Mouse (Mus musculus) cerebellum, postnatal 36 days (tissue): ENCODE data around the gene Arv1.

Source experiments
- DNase-seq, 2 experiments: peaks; one replicate each; pipeline ENCODE4 v3.0.0; 2021 to 2022; ENCODE audit warnings: mixed read lengths in 2 of 2

Gene Arv1

DNA sequence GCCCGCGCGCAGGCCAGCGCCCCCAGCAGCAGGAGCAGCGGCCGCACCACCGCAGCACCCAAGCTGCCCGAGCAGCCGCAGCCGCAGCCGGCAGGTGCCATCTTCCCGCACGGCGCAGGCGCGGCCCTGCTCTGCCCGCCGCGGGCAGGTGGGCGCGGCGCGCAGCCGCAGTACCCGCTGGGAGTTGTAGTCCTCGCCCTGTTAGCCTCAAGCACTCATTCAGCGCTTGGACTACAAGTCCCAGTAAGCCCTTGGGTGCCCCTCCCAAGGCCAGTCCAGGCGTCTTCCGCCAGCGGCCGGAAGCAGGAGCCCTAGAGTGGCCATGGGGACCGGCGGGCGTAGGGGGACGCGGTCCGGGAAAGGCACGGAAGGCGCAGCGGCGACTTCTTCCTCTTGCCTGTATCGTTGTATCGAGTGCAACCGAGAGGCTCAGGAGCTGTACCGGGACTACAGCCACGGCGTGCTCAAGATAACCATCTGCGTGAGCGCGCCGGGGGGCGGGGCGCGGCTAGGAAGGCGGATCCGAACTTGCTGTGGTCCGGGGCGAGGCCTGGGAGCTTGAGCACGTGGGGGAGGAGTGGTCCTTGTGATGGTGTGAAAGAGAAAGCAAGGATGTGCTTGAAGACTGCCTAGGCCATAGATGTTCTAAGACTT lies at the start of gene Arv1, which contains the start of gene Ttc13:
Gene Arv1 (plus strand): TSS at position 278 of the 654 bp plus-strand sequence.
Gene Ttc13 (minus strand): TSS at position 122 of the 654 bp plus-strand sequence.
- DNase-seq: peak; percentile 92 to 95

DNA sequence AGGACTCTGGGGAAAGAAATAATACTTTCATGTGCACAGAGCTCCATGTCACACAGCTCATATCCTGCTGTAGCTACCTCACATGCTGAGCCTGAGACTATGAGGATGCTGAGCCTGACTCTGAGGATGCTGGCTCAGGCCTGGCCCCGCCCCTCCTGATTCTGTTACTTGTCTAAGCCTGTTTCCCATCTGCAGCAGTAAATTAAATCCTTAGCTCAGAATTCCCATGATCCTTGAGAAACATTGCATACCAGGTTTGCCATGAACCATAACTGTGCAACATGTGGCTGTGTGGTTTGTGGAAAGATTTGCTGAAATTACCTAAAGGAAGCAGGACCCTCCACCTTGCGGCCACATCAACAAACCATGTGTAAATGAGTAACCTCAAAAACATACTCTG lies 49.6 kb upstream of the Arv1 start:
- no peak for DNase-seq

DNA sequence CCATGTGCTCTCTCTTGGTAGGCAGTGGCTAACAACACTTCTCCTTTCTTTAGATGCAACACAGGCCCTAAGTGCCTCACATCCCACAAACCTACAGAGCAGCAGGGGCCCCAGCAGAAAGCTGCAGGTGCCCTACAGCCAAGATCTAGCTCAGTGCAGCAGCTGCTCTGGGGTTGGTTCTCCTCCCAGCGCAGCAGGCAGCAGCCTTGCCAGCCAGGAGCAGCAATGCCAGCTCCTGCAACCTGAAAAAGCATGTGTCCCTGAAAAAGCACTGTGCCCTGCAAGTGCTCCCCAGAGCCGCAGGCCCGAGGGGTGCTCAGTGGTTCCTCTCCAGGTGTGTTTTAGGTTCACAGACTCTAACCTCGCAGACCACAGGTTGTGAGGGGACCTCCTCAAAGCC lies 45.3 kb upstream of the Arv1 start:
- peak; percentile 72 to 76 for DNase-seq

DNA sequence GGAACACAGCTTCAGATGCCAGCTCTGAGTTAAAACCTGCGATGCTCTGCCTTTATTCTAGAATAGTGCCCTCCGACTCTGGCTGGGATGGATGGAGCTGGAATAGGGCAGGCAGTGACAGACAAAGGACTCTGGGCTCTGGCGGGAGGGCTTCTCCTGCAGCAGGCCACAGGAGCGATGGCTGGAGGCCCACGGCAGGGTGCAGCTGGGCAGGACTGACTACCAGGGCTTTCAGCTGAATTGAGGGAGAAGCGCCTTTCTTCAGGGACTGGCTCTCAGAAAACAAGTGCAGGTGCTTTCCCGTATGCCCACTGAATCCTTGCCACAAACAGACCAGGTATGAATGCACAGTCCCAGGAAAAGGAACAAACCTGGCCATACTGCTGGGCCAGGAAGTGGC lies 44.9 kb upstream of the Arv1 start:
- DNase-seq: peak in 1 of 2 experiments; percentile 54

DNA sequence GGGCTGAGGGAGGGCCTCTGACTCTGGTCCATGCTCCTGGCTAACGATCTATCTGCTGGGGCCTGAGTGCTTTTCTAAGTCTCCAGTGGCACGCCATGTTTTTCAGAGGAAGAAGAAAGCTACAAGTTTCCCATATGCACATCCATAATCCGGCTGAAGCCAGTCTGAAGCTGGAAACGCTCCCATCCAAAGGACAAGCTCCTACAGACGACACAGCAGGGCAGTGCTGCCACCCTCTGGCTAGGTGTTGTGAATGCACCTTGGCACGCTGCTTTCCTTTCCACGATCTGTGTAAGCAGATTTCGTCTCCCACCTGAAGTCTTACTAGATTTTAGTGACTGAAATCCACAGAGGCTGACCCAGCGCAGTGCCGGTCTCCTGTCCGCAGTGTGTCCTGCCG lies 44.5 kb upstream of the Arv1 start:
- peak; percentile 92 to 95 for DNase-seq

DNA sequence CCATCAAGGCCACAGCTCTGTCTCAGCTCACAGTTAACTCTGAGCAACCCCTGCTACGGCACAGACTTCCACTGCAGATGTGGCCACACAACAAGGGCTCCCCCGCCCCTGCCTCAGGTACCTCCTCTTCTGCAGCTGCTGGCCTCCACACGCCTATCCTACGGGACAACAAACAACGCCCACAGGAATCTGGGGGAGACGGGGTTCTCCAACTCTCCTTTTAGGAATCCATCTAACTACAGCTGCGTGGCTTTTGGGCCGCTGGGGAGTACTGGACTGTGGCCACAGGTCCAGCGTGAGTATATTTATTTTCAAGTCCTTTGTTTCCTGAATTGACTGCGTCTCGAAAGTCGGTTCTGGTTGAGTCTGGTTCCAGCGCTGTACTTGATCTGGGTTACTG lies 43.7 kb upstream of the Arv1 start:
- DNase-seq: no peak

DNA sequence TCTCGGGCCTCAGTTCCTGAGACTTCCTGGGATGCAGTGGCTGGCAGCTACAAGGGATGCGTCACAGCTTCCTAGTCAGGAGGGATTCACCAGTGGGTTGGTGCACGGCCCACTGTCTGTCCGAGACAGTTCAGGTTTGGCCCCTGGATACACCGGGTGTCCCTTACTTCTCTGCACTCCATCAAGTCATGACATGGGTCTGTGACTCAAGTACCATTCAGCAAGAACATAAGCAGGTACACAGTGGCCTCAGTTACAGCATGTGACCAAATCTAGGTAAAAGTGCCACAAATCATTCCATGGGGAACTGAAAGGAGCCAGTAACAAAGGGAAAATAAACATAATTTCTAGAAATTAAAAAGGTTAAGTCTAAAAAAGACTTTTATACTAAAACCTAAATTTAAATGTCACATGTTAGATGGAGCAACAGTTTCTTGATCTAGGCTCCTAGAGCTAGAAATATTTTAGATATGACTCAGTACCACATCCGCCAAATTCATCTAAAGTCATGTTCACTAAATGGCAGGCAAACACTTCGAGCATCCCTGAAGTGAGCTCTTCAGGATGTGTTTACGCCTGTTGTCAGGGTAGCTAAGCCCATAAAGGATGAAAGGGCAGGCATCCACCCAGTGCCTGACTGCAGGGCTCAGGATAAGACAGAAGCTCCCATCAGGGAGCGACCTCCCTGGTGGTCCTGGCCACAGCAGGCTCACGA lies 40.7 kb upstream of the Arv1 start:
- DNase-seq: no peak

DNA sequence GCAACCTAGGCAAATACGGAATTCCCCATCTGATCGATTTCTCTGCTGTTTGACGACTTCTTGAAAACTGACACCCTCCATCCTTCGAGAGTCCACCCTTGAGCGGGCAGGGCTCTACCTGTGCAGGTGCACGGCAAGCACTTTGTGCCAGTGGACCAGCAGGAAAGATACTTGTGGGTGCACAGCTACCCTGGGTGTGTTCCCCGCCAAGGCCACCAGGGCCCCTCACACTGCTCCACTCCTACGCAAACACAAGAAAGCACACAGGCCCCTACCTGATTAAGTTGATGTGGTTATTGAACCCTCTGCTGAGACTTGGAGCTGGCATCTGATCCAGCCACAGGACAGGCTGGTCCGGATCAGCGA lies 40.2 kb upstream of the Arv1 start:
- DNase-seq: no peak

DNA sequence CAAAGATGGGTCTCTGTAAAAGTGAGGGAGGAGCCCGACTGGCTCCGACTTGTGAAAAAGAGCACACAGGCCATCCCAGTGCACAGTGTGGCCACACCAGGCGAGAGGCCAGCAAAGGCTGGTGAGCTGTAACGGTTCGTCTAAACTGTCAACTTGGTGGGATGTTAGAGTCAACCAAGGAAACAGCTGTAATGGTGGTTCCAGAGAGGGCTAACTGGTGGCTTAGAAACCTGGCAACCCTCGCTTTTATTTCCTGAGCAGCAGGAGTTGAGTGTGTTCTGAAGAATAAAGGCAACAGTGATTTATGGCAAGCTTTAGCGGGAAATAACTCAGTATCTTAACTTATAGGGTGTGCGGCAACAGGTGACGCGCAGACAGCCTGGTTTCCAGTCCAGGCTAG lies 39.7 kb upstream of the Arv1 start:
- DNase-seq: no peak

DNA sequence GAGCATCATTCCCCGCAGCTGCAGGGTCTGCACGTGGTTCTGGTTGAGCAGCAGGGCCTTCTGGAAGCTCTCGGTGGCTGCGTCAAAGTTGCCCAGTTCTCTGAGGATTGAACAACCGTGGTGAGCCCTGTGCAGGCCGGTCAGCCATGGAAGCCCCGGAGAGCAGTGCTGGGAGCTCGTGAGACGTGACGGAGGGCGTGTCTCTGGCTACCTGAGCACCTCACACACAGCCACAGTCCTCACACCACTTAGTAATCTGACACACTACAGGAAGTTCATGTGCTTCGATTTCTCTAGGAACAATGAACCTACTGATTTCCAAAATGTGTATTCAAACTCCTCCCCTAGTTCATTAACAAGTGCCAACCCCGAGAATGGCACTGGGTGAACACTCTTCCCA lies 33.0 kb upstream of the Arv1 start:
- no peak for DNase-seq

DNA sequence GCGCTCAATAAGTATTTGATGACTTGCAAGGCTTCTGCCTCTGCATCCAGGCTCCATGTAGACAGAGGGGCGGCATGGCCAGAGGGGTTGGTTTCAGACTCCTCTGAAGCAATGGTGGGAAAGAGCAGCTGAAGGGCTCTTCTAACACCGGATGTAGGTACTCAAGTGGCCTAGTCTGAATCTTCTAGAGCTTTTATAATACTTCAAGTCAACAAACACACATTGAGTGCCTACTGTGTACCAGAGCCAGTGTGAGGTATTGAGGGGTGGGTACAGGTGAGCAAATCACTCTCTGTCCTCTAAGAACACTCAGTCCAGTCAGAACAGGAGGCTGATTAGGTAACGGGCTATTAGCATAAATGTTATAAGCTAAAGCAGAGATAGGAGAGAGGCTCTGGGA lies 30.2 kb upstream of the Arv1 start:
- DNase-seq: no peak

DNA sequence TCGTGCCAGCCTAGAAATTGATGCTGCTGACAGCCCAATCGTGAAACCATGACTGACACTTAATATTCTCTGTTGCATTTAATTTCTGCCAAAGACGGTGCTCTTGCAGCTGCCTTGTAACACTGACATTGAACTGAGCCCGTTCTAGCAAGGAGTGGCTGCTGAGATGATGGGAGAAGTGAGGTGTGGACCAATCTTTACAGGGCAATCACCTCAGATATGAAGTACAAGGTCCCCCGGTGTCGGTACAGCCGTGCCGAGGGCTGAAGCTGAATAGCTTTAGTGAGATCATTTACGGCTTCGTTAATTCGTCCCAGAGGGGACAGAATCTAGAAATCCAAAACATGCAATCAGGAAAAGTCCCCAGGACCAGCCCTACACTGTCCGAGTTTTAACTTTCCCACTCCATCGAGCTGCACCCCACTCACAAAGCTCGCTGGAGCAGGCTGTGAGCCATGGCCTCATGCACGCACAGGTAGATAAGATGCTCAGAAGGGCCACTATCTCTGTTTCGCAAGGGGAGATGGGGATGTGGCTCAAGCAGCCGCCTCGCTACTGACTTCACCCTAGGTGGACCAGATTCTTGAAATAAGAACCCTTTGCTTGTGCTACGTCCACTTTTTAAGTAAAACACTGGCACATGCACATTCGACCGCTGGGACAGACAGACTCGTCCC lies 26.4 kb upstream of the Arv1 start:
- no peak for DNase-seq

DNA sequence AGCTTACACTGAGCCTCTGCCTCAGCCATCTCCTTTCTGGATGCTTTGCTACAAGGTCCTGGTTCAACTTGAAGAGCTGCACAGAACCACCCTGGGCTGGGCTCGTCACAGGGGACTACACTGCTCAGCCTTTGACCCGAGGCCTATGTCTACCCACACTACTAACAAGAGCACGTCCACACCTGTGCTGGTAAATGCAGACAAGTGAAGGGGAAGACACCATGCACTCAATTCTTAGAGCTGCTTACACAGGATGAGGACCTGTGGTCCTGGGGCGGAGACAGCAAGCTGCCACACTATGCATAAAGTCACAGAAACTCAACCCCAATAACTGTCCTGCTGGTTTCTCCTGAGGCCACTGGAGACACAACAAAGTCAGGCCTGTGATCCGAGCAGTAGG lies 21.7 kb upstream of the Arv1 start:
- DNase-seq: no peak

DNA sequence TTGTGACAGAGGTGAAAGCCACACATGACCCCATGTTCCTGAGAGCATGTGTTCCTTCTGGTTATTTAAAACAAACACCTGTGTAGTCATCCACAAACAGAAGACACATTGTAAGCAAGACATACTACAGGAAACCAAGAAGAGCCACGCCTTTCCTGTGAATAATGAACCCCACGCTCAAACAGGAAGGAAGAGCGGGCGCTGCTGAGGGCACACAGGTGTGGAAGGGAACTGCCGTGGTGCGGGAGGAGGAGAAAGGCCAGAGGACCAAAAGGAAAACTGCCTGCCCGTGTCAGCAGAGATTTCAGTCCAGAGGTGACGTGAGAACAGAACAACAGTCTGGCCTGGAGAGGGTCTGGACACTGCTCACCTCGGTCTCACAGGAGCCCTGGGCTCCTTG lies 20.9 kb upstream of the Arv1 start:
- no peak for DNase-seq

DNA sequence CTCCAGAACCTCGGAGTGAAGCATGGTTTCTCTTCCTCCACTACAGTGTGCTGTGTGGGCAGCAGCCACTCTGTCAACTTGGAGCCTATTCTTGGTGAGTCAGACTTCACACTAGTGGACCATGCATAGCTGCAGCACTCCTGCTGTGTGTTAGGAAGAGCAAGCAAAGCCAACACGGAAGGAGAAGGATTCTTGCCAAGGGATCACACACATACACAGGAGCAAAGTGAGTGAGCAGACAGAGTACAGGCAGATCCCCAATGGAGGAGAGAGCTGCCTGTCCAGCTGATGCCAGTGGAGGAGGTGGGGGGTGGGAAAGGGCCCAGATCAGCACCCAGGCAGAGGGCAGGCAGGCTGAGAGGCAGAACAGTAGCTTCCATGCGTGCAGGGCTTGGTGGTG lies 19.8 kb upstream of the Arv1 start:
- peak; percentile 45 to 61 for DNase-seq

DNA sequence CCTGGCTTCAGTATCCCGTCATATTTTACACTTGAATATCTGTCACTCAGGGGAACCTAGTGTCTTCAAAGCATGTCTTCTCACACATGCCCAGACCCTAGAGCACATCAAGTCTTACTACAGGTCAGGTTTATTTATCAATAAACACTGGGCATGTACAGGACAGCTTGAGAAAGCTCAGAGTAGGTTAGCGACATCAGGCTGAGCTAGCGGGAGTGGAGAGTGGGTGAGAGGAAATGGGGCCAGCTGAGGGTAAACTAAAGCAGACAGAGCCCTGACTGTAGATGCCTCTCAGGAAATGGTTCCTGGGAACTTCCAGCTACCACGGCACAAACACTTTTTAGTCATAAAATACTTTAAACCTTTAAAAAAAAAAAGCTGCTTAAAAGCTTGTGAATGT lies 18.4 kb upstream of the Arv1 start:
- DNase-seq: no peak

DNA sequence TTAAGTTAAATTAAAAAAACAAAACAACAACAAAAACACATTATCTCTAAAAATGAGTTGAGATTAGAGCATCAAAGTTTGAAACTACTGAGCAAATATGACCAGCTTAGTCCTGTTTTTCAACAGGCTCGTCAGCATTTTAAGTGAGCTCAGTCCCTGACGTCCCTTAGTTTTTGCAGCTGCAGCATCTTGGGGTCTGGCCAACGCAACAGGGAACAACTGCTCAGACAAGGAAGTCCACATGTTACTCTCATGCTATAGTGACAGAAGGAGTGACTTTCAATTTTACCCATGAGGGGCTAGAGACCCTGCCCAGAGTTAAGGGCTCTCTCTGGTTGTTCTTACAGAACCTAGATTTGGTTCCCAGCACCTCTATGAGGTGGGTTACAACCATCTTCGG lies 17.6 kb upstream of the Arv1 start:
- no peak for DNase-seq

DNA sequence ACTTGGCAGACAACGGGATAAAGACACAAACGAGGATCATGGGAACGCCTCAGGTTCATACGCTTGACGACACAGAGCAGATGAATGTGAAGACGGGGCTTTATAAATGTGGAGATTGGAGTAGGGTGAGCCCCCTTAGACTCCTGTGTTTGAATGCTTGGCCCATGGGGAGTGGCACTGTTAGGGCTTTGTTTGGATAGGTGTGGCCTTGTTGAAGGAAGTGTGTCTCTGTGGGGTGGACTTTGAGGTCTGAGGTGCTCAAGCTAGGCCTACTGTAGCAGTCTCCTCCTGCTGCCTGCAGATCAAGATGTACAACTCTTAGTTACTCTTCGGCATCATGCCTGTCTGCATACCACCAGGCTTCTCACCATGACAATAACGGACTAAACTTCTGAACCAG lies 16.1 kb upstream of the Arv1 start:
- no peak for DNase-seq

DNA sequence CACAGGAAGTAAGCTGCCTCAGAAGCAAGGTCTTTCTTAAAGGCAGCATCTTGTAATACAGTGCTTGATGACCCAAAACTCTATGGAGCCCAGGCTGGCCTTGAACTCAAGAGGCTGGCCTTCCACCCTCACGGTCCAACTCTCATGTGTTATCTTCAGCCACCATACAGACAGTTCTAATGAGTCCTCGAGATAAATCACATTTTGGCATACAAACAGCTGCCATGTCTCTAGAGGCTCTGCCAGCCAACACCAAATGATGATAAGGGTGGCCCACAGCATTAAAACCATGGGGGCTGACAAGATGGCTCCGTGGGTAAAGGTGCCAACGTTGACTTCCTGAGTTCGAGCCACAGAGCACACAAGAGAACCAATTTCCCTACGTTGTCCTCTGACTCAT lies 8.7 kb upstream of the Arv1 start:
- DNase-seq: no peak

DNA sequence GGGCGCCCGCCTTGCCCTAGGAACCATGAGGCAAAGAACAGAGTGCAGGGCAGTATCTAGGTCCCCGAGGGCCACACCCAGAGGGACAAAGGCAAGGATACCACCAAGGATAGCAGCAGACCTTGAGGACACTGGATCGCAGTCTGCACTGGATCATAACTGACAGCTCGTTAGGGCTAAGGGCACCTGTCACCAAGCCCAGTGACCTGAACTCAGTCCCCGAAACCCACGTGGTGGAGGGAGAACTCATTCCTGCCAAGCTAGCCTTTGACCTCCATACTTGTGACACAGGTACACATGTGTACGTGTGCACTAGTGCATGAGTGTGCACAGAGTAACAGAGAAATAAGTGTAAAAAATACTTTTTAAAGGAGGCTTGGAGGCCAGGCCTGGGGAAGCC lies 6.2 kb upstream of the Arv1 start:
- no peak for DNase-seq

DNA sequence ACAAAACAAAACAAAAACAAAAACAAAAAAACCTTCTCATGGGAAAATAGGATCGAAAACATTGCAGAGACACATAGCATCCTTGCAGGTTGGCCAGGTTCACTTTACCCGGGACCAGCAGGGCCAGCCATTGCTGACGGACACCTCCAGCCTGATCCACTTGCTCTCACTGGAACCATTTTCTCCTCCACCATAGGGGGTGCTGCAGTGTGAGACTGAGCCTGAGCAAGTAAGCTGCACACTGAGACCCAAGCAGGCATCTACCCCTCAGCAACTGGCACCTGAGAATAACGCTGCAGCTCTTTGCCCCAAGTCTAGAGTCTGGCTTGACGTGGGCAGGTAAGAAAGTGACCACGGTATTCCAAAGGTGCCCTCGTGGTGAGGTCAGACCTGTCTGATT lies 1.8 kb upstream of the Arv1 start:
- no peak for DNase-seq

DNA sequence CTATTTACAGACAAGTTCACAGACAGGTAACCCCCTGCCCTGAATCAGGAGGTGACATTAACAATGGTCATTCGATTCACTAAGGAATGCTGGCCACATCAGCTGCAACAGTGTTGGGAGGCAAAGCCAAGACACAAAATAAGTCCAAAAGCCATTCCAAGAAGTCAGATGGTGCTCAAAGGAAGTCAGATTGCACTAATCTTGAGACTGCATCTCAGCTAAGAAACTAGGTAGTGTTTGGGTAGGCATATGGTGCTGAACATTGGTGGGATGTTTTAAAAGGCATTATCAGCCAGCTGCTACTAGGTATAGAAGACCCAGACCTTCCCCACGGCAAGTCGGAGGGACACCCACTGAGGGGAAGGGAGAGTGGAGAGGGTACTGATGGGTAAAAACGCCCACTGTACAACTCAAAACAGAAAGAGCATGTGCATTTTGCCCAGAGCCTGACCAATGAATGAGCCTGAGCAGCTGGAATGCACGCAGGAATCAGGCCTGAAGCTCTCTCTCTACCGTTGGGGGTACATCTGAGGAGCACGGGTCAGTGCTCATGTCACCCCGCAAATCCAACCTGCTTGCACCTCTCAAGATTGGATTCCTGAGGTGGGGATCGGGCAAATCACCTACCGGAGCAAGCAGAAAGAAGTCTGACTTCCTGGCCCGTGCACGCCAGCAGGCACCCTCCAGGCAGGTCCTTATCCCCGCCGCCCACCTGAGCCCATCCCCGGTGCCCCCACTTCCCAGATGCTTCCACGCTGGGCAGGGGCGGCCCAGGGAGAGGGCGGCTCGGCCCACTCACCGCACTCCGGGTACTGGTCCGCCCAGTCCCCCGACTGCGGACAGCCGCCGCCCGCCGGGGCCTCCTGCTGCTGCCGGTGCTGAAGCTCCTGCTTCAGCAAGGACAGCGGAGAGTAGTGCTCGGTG lies 739 bp upstream of the Arv1 start:
- no peak for DNase-seq

DNA sequence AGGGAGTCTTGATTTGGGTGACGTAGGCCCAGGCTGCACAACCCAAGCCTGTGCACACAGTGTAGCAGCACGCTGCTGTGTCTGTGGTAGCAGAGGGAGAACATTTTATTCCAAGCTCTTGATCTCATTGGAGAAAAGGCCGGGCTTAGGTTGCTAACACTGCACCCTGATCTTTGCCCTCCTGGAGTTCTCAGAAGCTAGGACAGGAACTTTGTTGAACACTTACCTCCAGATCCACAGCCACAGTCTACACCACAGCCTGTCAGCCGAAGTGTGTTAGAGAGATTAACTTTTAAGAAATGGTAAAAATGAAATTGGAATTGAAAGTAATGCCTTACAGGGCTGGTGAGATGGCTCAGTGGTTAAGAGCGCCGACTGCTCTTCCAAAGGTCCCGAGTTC lies 2.4 kb downstream of the Arv1 start:
- DNase-seq: no peak
